Mouse (Mus musculus): ENCODE data around the gene Cdc6.

GRCm38 (mm10) chr11:98909654-98910053 lies 2.1 kb downstream of the Cdc6 start:
- TF ChIP-seq CTCF (IDR thresholded peaks at IDR 0.05; ENCODE audit: control insufficient read depth, insufficient read depth, insufficient replicate concordance, low read depth, low read length) (peak; percentile 3; the same call in 1 of the 2 replicates), POLR2A (IDR thresholded peaks at IDR 0.05; ENCODE audit: control insufficient read depth, low read depth, low read length) (no peak)

All from testis, adult 2 months (tissue).